Mouse (Mus musculus): ENCODE data around the gene H2-Ke6. TPM values are rescaled to one million over a fixed set of nuclear protein-coding genes. Genes with fewer than 3 reads are reported as not detected.
"Not testable (repeated sequence)": the region's sequence is repeated elsewhere in the genome, so short reads cannot be mapped to it uniquely, and the experiment has no call there.

The H2-Ke6 gene
- polyA plus RNA-seq, 1 experiment from 2014 or later: 65.7 TPM

DNA sequence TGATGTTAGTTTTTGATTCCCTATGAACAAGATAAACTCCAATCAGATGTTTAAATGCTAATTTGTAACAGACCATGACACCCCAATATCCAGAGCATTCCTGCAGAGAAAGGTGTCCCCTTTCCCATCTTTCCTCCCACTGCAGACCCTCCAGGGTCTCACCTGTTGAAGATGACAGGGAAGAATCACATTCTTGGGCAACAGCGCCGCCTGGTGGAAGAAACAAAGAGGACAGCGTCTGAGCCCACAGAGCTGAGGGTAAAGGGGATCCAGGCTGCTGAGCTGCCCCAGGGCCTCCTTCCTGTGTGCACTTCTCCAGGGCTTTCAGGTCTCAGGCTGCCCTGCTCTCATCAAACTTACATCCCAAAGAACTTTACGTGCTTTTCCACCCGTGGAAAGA, 24.4 kb downstream of the H2-Ke6 start:
- WGBS: 5% methylated on average over 5 of the region's 5 CpGs
- ATAC-seq (replicated peaks; ENCODE audit: low FRiP score, low read depth) (no peak), DNase-seq (ENCODE audit: low spot score) (no peak)
- peak; percentile 83 for TF ChIP-seq CTCF (IDR thresholded peaks at IDR 0.05; ENCODE audit: low read depth)
- H3K27me3 ChIP-seq (ENCODE audit: insufficient read depth, low read length): no peaks in the 10 kb centered on the region
- H3K9me3 ChIP-seq (replicated peaks; ENCODE audit: low read length): no peaks in the 10 kb centered on the region
- no peak overlapping the region for H3K4me2 ChIP-seq (ENCODE audit: low read length)
- no peaks in the 10 kb centered on the region for H3K36me3 ChIP-seq (ENCODE audit: insufficient read depth, low read length)
- no peaks in the 10 kb centered on the region for H3K4me1 ChIP-seq (replicated peaks; ENCODE audit: insufficient read depth, low read length)
- H3K27ac ChIP-seq: no peak overlapping the region
- H3K9ac ChIP-seq (ENCODE audit: low read depth, low read length): no peak overlapping the region
- no peak overlapping the region for H3K4me3 ChIP-seq (replicated peaks; ENCODE audit: low read depth, low read length)

DNA sequence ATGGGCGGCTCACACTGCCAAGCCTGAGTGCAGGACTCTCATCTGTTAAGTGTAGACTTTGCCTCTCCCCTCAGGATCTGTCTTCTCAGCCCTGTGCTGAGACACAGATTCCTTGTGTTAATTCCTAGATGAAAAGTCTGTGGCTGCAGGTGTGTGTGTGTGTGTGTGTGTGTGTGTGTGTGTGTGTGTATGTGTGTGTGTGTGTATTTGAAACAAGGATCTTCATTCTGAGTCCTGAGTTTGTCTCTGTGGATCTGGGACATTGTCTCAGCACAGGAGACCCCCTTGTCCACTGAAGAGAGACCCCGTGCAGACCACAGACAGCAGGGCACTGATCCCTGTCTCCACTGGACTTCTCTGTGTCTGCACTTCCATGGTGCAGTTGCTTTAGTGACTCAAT, 27.1 kb downstream of the H2-Ke6 start:
- H3K27ac ChIP-seq; H3K4me2 ChIP-seq (ENCODE audit: low read length); H3K4me3 ChIP-seq (replicated peaks; ENCODE audit: low read depth, low read length); H3K9me3 ChIP-seq (replicated peaks; ENCODE audit: low read length); ATAC-seq (replicated peaks; ENCODE audit: low FRiP score, low read depth); H3K27me3 ChIP-seq (ENCODE audit: insufficient read depth, low read length); H3K36me3 ChIP-seq (ENCODE audit: insufficient read depth, low read length); H3K4me1 ChIP-seq (replicated peaks; ENCODE audit: insufficient read depth, low read length); H3K9ac ChIP-seq (ENCODE audit: low read depth, low read length); DNase-seq (ENCODE audit: low spot score): not testable (repeated sequence)
- 40% methylated on average over 2 of the region's 2 CpGs for WGBS

DNA sequence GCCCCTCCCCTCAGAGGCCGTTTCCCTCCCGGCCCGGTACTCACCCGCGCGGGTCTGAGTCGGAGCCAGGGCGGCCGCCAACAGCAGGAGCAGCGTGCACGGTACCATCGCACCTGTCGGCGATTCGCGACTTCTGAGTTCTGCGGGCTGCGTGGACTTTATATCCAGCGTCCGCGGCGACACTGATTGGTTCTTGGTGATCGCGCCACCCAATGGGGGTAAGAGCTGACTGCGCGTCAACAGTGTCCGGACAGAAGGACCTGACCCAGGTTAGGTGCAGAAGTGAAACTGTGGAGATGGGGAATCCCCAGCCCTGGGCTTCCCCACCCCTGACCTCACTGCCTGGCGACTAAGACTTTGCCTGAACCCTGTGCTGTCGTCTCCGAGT, 27.7 kb downstream of the H2-Ke6 start, which contains the start of gene H2-K1:
H2-K1 (minus strand) TSS at position 198 of the 388 bp plus-strand sequence.
- TF ChIP-seq CTCF (IDR thresholded peaks at IDR 0.05; ENCODE audit: low read depth): no peak
- H3K27ac ChIP-seq: no peak within 1 kb of the TSS
- H3K27me3 ChIP-seq (ENCODE audit: insufficient read depth, low read length): no peaks in the 10 kb centered on the region
- WGBS: 0% methylated on average over 26 of the region's 30 CpGs
- ATAC-seq (replicated peaks; ENCODE audit: low FRiP score, low read depth) (peak; percentile 93), DNase-seq (ENCODE audit: low spot score) (peak; percentile 85)
- H3K9me3 ChIP-seq (replicated peaks; ENCODE audit: low read length): no peaks in the 10 kb centered on the region
- no peaks in the 10 kb centered on the region for H3K4me1 ChIP-seq (replicated peaks; ENCODE audit: insufficient read depth, low read length)
- H3K36me3 ChIP-seq (ENCODE audit: insufficient read depth, low read length): no peaks in the 10 kb centered on the region
- H3K4me3 ChIP-seq (replicated peaks; ENCODE audit: low read depth, low read length): peak within 1 kb of the TSS; percentile 64
- peak within 1 kb of the TSS; percentile 47 for H3K9ac ChIP-seq (ENCODE audit: low read depth, low read length)
- H3K4me2 ChIP-seq (ENCODE audit: low read length): peak within 1 kb of the TSS; percentile 99

DNA sequence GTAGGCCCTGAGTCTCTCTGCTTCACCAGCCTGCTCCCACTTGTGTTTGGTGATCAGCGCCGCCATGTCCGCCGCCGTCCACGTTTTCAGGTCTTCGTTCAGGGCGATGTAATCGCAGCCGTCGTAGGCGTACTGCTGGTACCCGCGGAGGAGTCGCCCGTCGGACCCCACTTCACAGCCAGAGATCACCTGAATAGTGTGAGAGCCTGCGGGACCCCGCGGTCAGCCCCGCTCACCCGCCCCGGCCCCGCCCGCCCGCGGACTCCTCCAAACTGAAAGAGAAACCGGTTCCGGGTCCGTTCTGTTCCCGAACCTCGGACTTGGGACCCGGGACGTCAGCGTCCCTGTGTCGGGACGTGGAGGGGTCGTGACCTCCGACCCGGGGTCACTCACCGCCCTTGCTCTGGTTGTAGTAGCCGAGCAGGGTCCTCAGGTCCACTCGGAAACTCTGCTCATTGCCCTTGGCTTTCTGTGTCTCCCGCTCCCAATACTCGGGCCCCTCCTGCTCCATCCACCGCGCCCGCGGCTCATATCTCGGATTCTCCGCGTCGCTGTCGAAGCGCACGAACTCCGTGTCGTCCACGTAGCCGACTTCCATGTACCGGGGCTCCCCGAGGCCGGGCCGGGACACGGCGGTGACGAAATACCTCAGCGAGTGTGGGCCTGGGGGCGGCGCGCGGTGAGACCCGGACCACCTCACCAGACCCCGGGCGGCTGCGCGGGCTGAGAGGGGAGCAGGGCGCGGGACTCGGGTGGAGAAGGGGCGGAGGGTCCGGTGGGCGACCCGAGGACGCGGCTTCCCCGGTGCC, 28.3 kb downstream of the H2-Ke6 start:
- no peak for DNase-seq (ENCODE audit: low spot score)
- Histone ChIP-seq H3K36me3 (ENCODE audit: insufficient read depth, low read length) (no peaks in the 10 kb centered on the region), H3K27ac (no peak overlapping the region), H3K4me2 (ENCODE audit: low read length) (peak overlapping the region; percentile 99), H3K27me3 (ENCODE audit: insufficient read depth, low read length) (no peaks in the 10 kb centered on the region), H3K9me3 (replicated peaks; ENCODE audit: low read length) (no peaks in the 10 kb centered on the region), H3K4me1 (replicated peaks; ENCODE audit: insufficient read depth, low read length) (no peaks in the 10 kb centered on the region), H3K4me3 (replicated peaks; ENCODE audit: low read depth, low read length) (peak overlapping the region; percentile 64), H3K9ac (ENCODE audit: low read depth, low read length) (peak overlapping the region; percentile 47)
- WGBS: 2% methylated on average over 83 of the region's 87 CpGs
- no peak for TF ChIP-seq CTCF (IDR thresholded peaks at IDR 0.05; ENCODE audit: low read depth)
- ATAC-seq (replicated peaks; ENCODE audit: low FRiP score, low read depth): peak; percentile 38

DNA sequence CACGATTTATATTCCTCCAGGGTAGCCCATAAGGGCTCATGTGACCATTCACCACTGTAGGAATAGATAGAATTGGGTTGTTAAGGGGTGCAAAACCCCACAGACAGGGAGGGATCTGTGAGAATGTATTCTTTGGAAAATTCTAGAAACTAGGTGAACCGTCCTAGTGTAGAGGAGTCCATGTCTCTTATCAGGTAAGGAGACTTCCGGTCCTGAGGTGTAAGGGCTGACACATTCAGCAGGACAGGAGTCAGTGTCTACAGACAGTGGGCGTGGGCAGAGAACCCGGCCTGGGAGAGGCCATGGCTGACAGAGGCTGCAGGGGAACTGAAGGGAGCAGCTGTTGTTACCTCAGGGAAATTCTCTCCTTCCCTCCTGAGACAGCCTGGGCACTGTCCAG, 29.2 kb downstream of the H2-Ke6 start:
- H3K4me3 ChIP-seq (replicated peaks; ENCODE audit: low read depth, low read length); H3K36me3 ChIP-seq (ENCODE audit: insufficient read depth, low read length); H3K9me3 ChIP-seq (replicated peaks; ENCODE audit: low read length); ATAC-seq (replicated peaks; ENCODE audit: low FRiP score, low read depth); DNase-seq (ENCODE audit: low spot score); H3K4me2 ChIP-seq (ENCODE audit: low read length); H3K27ac ChIP-seq; H3K9ac ChIP-seq (ENCODE audit: low read depth, low read length); H3K27me3 ChIP-seq (ENCODE audit: insufficient read depth, low read length); H3K4me1 ChIP-seq (replicated peaks; ENCODE audit: insufficient read depth, low read length): not testable (repeated sequence)
- 55% methylated on average over 5 of the region's 5 CpGs for WGBS

DNA sequence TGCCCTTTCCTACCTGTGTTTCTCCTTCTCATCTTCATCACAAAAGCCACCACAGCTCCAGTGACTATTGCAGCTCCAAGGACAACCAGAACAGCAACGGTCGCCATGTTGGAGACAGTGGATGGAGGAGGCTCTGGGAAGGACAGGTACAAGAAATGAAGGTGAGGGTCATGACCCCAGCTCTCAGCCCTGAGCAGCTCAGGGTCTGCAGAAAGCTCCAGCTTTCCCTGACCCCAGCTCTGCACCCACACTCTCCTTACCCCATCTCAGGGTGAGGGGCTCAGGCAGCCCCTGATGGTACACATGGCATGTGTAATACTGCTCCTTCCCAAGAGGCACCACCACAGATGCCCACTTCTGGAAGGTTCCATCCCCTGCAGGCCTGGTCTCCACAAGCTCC, 30.8 kb downstream of the H2-Ke6 start:
- not testable (repeated sequence) for ATAC-seq (replicated peaks; ENCODE audit: low FRiP score, low read depth); H3K27ac ChIP-seq; H3K9ac ChIP-seq (ENCODE audit: low read depth, low read length); H3K27me3 ChIP-seq (ENCODE audit: insufficient read depth, low read length); H3K4me2 ChIP-seq (ENCODE audit: low read length); H3K4me3 ChIP-seq (replicated peaks; ENCODE audit: low read depth, low read length); DNase-seq (ENCODE audit: low spot score); H3K36me3 ChIP-seq (ENCODE audit: insufficient read depth, low read length); H3K4me1 ChIP-seq (replicated peaks; ENCODE audit: insufficient read depth, low read length); H3K9me3 ChIP-seq (replicated peaks; ENCODE audit: low read length)
- 85% methylated on average over 2 of the region's 2 CpGs for WGBS

DNA sequence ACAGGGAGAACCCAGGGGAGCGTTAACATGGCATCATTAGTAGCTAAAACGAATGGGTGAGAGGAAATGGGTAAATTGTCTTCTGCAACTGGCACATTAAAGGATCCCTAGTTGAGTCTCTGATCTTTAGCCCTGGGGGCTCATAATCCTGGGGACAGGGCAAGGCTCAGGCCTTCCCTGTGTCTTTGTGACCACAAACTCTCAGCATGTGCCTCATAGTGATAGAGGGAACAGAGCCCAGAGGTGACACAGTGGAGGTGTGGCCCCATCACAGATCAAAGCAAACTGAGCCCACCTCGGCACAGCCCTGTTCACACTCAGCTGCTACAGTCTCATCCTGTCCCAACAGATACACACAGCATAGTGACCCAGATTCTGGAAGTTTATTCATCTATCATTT, 32.2 kb downstream of the H2-Ke6 start:
- no peaks in the 10 kb centered on the region for H3K4me1 ChIP-seq (replicated peaks; ENCODE audit: insufficient read depth, low read length)
- no peaks in the 10 kb centered on the region for H3K36me3 ChIP-seq (ENCODE audit: insufficient read depth, low read length)
- no peak for TF ChIP-seq CTCF (IDR thresholded peaks at IDR 0.05; ENCODE audit: low read depth)
- no peaks in the 10 kb centered on the region for H3K9me3 ChIP-seq (replicated peaks; ENCODE audit: low read length)
- no peak overlapping the region for H3K9ac ChIP-seq (ENCODE audit: low read depth, low read length)
- H3K4me2 ChIP-seq (ENCODE audit: low read length): no peak overlapping the region
- H3K27me3 ChIP-seq (ENCODE audit: insufficient read depth, low read length): no peaks in the 10 kb centered on the region
- no peak overlapping the region for H3K27ac ChIP-seq
- WGBS: 30% methylated on average over 3 of the region's 3 CpGs
- ATAC-seq (replicated peaks; ENCODE audit: low FRiP score, low read depth) (no peak), DNase-seq (ENCODE audit: low spot score) (no peak)
- H3K4me3 ChIP-seq (replicated peaks; ENCODE audit: low read depth, low read length): no peak overlapping the region
